Comparison of ENCODE assay signal across 8 mouse cellular contexts in the genomic region with DNA sequence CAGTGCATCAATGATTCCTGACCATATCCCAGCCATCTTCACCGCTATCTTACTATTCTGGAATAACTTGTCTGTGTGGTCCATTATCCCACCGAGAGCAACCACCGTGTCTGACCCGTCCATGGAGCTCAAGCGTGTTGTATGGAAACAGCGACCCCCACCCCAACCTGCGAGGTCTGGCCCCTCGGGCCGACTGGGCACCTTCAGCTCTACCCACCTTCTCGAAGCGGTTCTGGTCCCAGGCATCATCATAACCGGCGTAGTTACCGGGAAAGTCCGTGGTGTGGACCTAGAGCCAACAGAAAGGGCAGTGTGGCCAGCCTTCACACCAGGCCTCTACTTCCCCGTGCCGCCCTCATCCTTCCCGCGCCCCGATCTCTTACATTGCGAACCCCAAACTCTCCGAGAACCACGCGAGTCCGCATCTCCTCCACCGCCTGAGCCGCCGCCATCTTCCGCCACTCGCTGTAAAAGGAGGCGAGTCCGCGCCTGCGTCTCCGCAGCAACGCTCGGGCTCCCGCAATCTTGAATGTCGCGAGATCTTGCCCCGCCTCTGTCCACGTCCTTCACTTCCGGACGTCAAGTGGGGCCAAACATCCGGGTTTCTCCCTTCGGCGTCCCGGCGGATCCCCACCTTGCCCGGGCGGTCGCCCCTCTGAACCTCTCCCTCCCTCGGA. TPM values are rescaled to one million over a fixed set of nuclear protein-coding genes. Genes with fewer than 3 reads are reported as not detected.
DNase-seq lines count a peak whose midpoint lies in the region; ATAC-seq lines count a peak whose summit lies in the region.

A gene (minus strand): TSS at position 543 of the 677 bp plus-strand sequence.
A gene (plus strand): TSS at position 569 of the 677 bp plus-strand sequence.

- H3K4me3 ChIP-seq in brown adipose tissue, adult 24 weeks (ENCODE audit: insufficient read depth, low read depth, low read length): peak within 1 kb of the TSS; percentile 90
- H3K4me3 ChIP-seq in heart, embryonic 14.5 days (ENCODE audit: control insufficient read depth in 1 of 2, insufficient read depth in 1 of 2, low read depth in 1 of 2, low read length in 2 of 2): peak within 1 kb of the TSS; percentile 81 to 90
- peak within 1 kb of the TSS; percentile 92 for H3K4me3 ChIP-seq in liver, embryonic 13.5 days (replicated peaks)
- H3K4me3 ChIP-seq in stomach, embryonic 16.5 days (replicated peaks; ENCODE audit: low read length): peak within 1 kb of the TSS; percentile 84

- peaks cover 8% of the 10 kb centered on the region; the same call in 1 of the 2 replicates for H3K4me1 ChIP-seq in brown adipose tissue, adult 24 weeks (ENCODE audit: control insufficient read depth, insufficient read depth, insufficient read length, low read length)
- peaks cover 14 to 20% of the 10 kb centered on the region in 2 experiments for H3K4me1 ChIP-seq in heart, embryonic 14.5 days (ENCODE audit: control insufficient read depth in 2 of 2, insufficient read depth in 2 of 2, low read length in 2 of 2)
- peaks cover 31% of the 10 kb centered on the region for H3K4me1 ChIP-seq in liver, embryonic 13.5 days (replicated peaks)
- peaks cover 15% of the 10 kb centered on the region for H3K4me1 ChIP-seq in stomach, embryonic 16.5 days (ENCODE audit: control insufficient read depth, insufficient read depth, low read length)

- WGBS in heart, embryonic 14.5 days: under 1% methylated on average over 53 of the region's 53 CpGs
- WGBS in liver, embryonic 13.5 days (ENCODE audit: insufficient replicate concordance): under 1% methylated on average over 53 of the region's 53 CpGs
- under 1% methylated on average over 53 of the region's 53 CpGs for WGBS in stomach, embryonic 16.5 days

- H3K36me3 ChIP-seq in heart, embryonic 14.5 days (ENCODE audit: control insufficient read depth, insufficient read depth, low read length): peaks cover 77% of the 10 kb centered on the region
- peaks cover 71% of the 10 kb centered on the region for H3K36me3 ChIP-seq in liver, embryonic 13.5 days
- H3K36me3 ChIP-seq in stomach, embryonic 16.5 days (ENCODE audit: control insufficient read depth, insufficient read depth, low read length): peaks cover 42% of the 10 kb centered on the region

- H3K27me3 ChIP-seq in heart, embryonic 14.5 days (ENCODE audit: control insufficient read depth, insufficient read depth, low read length): no peaks in the 10 kb centered on the region
- H3K27me3 ChIP-seq in liver, embryonic 13.5 days: no peaks in the 10 kb centered on the region
- no peaks in the 10 kb centered on the region for H3K27me3 ChIP-seq in stomach, embryonic 16.5 days (ENCODE audit: control insufficient read depth, insufficient read depth, low read length)

- peak within 1 kb of the TSS; percentile 77 for H3K4me2 ChIP-seq in heart, embryonic 14.5 days (ENCODE audit: low read length)
- H3K4me2 ChIP-seq in liver, embryonic 13.5 days: peak within 1 kb of the TSS; percentile 91
- H3K4me2 ChIP-seq in stomach, embryonic 16.5 days (ENCODE audit: low read depth, low read length): peak within 1 kb of the TSS; percentile 83

- peak within 1 kb of the TSS; percentile 98 for H3K9ac ChIP-seq in heart, embryonic 14.5 days (ENCODE audit: low read length)
- H3K9ac ChIP-seq in liver, embryonic 13.5 days: peak within 1 kb of the TSS; percentile 95
- H3K9ac ChIP-seq in stomach, embryonic 16.5 days (ENCODE audit: low read length): peak within 1 kb of the TSS; percentile 96

- ATAC-seq in heart, embryonic 14.5 days (ENCODE audit: insufficient number of reproducible peaks, insufficient read depth, low FRiP score, low read depth): peak; percentile 88
- ATAC-seq in liver, embryonic 13.5 days (ENCODE audit: low read depth): peak; percentile 89
- peak; percentile 92 for ATAC-seq in stomach, embryonic 16.5 days (ENCODE audit: insufficient read depth, low FRiP score)

- H3K9me3 ChIP-seq in heart, embryonic 14.5 days (ENCODE audit: control insufficient read depth, low read length): no peaks in the 10 kb centered on the region
- H3K9me3 ChIP-seq in liver, embryonic 13.5 days (replicated peaks): no peaks in the 10 kb centered on the region
- H3K9me3 ChIP-seq in stomach, embryonic 16.5 days (replicated peaks; ENCODE audit: control insufficient read depth, low read length): no peaks in the 10 kb centered on the region

- peak; percentile 95 for DNase-seq in CD4-positive, CD25-positive, alpha-beta regulatory T cell, adult 2 months (ENCODE audit: low read depth, low spot score)
- peak; percentile 87 for DNase-seq in fibroblast of lung, adult 2 months (ENCODE audit: low read depth)
- peak; percentile 97 for DNase-seq in kidney, postnatal 14 days
- peak; percentile 91 for DNase-seq in liver, embryonic 13.5 days
- peak; percentile 95 for DNase-seq in neural tube, embryonic 10.5 days (ENCODE audit: extremely low spot score, low spot score)

- peak within 1 kb of the TSS; percentile 77 for H3K27ac ChIP-seq in brown adipose tissue, adult 24 weeks (replicated peaks; ENCODE audit: low read depth, low read length)
- H3K27ac ChIP-seq in heart, embryonic 14.5 days (replicated peaks in 1 of 2; ENCODE audit: control insufficient read depth in 1 of 2, insufficient read depth in 1 of 2, low read depth in 2 of 2, low read length in 2 of 2): peak within 1 kb of the TSS; percentile 37 to 68
- H3K27ac ChIP-seq in liver, embryonic 13.5 days: peak within 1 kb of the TSS; percentile 81
- H3K27ac ChIP-seq in stomach, embryonic 16.5 days (ENCODE audit: low read length): peak within 1 kb of the TSS; percentile 75

RNA-seq across cellular contexts. Expression of the first gene that starts in this region (rescaled TPM):
- polyA plus RNA-seq in brown adipose tissue, adult 24 weeks (2012; ENCODE audit: insufficient read depth, insufficient read length, missing spikeins): 19.9 and 29.9 TPM in 2 replicates
- 43.6 and 48.7 TPM in 2 replicates for polyA plus RNA-seq in heart, embryonic 14.5 days (2014; fragmentation: Nextera tagmentation; extraction: Ambion mirVana)
- polyA plus RNA-seq in liver, embryonic 13.5 days (2015; fragmentation: Nextera tagmentation; extraction: Ambion mirVana): 49.0 and 49.9 TPM in 2 replicates
- polyA plus RNA-seq in stomach, embryonic 16.5 days (2015; fragmentation: Nextera tagmentation; extraction: Ambion mirVana): 67.9 and 72.6 TPM in 2 replicates

RNA-seq across cellular contexts. Expression of the second gene that starts in this region (rescaled TPM):
- 63.4 and 66.1 TPM in 2 replicates for polyA plus RNA-seq in brown adipose tissue, adult 24 weeks (2012; ENCODE audit: insufficient read depth, insufficient read length, missing spikeins)
- 90.8 and 93.0 TPM in 2 replicates for polyA plus RNA-seq in heart, embryonic 14.5 days (2014; fragmentation: Nextera tagmentation; extraction: Ambion mirVana)
- 39.8 and 41.8 TPM in 2 replicates for polyA plus RNA-seq in liver, embryonic 13.5 days (2015; fragmentation: Nextera tagmentation; extraction: Ambion mirVana)
- polyA plus RNA-seq in stomach, embryonic 16.5 days (2015; fragmentation: Nextera tagmentation; extraction: Ambion mirVana): 111 and 120 TPM in 2 replicates

Comparison
In these comparisons a context has a peak if more than half of its experiments do, and no peak if none do; other contexts are left out.
1. Peak in every context shown above with its lines: DNase-seq, ATAC-seq, H3K4me3 ChIP-seq and H3K27ac ChIP-seq.